Mouse (Mus musculus) stomach, embryonic 15.5 days (tissue): ENCODE measurements around the gene Rexo5. TPM values are rescaled to one million over a fixed set of nuclear protein-coding genes. Genes with fewer than 3 reads are reported as not detected.

Source experiments
- ATAC-seq: fragments of 200-750 bp; cut with Nextera tagmentation; 2 replicates; pipeline ENCODE4 v1.8.0; 2017; ENCODE audit warnings: low read depth, moderate number of reproducible peaks, moderate TSS enrichment; ENCODE audit not compliant: insufficient read depth, low FRiP score
- H3K27ac ChIP-seq: fragments of 300-500 bp; sonication (generic); 2 replicates; pipeline ENCODE4 v1.5.1; 2015; ENCODE audit warnings: mild to moderate bottlenecking, inconsistent platforms
- H3K27me3 ChIP-seq: fragments of 300-500 bp; sonication (generic); replicated peaks from 2 replicates; pipeline ENCODE4 v1.6.1; 2015; ENCODE audit warnings: inconsistent platforms
- H3K36me3 ChIP-seq: fragments of 300-500 bp; sonication (generic); 2 replicates; pipeline ENCODE4 v1.6.1; 2015; ENCODE audit warnings: inconsistent platforms
- H3K4me1 ChIP-seq: fragments of 300-500 bp; sonication (generic); 2 replicates; pipeline ENCODE4 v1.6.1; 2015; ENCODE audit warnings: inconsistent platforms
- H3K4me2 ChIP-seq: fragments of 300-500 bp; sonication (generic); 2 replicates; pipeline ENCODE4 v1.6.1; 2015; ENCODE audit warnings: mild to moderate bottlenecking, inconsistent platforms
- H3K4me3 ChIP-seq: fragments of 300-500 bp; sonication (generic); replicated peaks from 2 replicates; pipeline ENCODE4 v1.5.1; 2015; ENCODE audit warnings: inconsistent platforms
- H3K9ac ChIP-seq: fragments of 300-500 bp; sonication (generic); 2 replicates; pipeline ENCODE4 v1.6.1; 2015; ENCODE audit warnings: inconsistent platforms
- H3K9me3 ChIP-seq: fragments of 300-500 bp; sonication (generic); 2 replicates; pipeline ENCODE4 v1.6.1; 2016; ENCODE audit warnings: inconsistent platforms
- WGBS: fragments of 180-500 bp; shearing (Covaris S2); methylation state at CpG from one replicate; pipeline ENCODE4 v1.1.7; 2015; 5-methylcytosine and 5-hydroxymethylcytosine counted together
- polyA plus RNA-seq: library from polyadenylated mRNA; unstranded; fragments of >200 nt; fragmentation: Nextera tagmentation; extraction: Ambion mirVana; gene quantifications from 2 replicates; pipeline ENCODE4 v1.2.1, GENCODE M21; 2015

Gene Rexo5
- polyA plus RNA-seq, 1 experiment from 2014 or later = 20.7 TPM

GRCm38 (mm10) chr7:119862167-119862566, 68.4 kb downstream of the Rexo5 start:
- no peak overlapping the region for H3K9ac ChIP-seq

GRCm38 (mm10) chr7:119864500-119864899, 70.7 kb downstream of the Rexo5 start:
- Histone ChIP-seq H3K9ac (no peak overlapping the region), H3K4me3 (no peak overlapping the region), H3K4me1 (peaks cover 7% of the 10 kb centered on the region), H3K27me3 (no peaks in the 10 kb centered on the region), H3K9me3 (no peaks in the 10 kb centered on the region), H3K36me3 (no peaks in the 10 kb centered on the region), H3K4me2 (no peak overlapping the region), H3K27ac (no peak overlapping the region)
- WGBS = 68% methylated on average over 5 of the region's 5 CpGs
- no peak for ATAC-seq

More at GRCm38 (mm10) chr7:119862167-119862566, 68.4 kb downstream of the Rexo5 start:
- WGBS = 28% methylated on average over 1 of the region's 1 CpGs
- no peaks in the 10 kb centered on the region for H3K27me3 ChIP-seq
- H3K36me3 ChIP-seq = no peaks in the 10 kb centered on the region; the same call in 1 of the 2 replicates
- H3K4me2 ChIP-seq = no peak overlapping the region
- H3K4me1 ChIP-seq = peaks cover 7% of the 10 kb centered on the region
- no peaks in the 10 kb centered on the region for H3K9me3 ChIP-seq
- H3K4me3 ChIP-seq = no peak overlapping the region
- no peak for ATAC-seq
- peak overlapping the region; percentile 69 for H3K27ac ChIP-seq

GRCm38 (mm10) chr7:119866136-119866535, 72.3 kb downstream of the Rexo5 start:
- 35% methylated on average over 1 of the region's 1 CpGs for WGBS
- H3K4me1 ChIP-seq = peaks cover 7% of the 10 kb centered on the region
- no peak for ATAC-seq
- no peaks in the 10 kb centered on the region for H3K36me3 ChIP-seq
- no peaks in the 10 kb centered on the region for H3K27me3 ChIP-seq
- H3K4me2 ChIP-seq = no peak overlapping the region
- no peaks in the 10 kb centered on the region for H3K9me3 ChIP-seq
- no peak overlapping the region for H3K27ac ChIP-seq
- H3K9ac ChIP-seq = no peak overlapping the region
- no peak overlapping the region for H3K4me3 ChIP-seq

- WGBS = 89% methylated on average over 4 of the region's 4 CpGs
- Histone ChIP-seq H3K4me2 (no peak overlapping the region), H3K27ac (no peak overlapping the region), H3K9ac (no peak overlapping the region), H3K4me1 (no peaks in the 10 kb centered on the region), H3K4me3 (no peak overlapping the region), H3K27me3 (no peaks in the 10 kb centered on the region), H3K9me3 (no peaks in the 10 kb centered on the region), H3K36me3 (no peaks in the 10 kb centered on the region)
- no peak for ATAC-seq
These were observed 78.4 kb downstream of the Rexo5 start for GRCm38 (mm10) chr7:119872204-119872603.

- WGBS = 69% methylated on average over 2 of the region's 2 CpGs
These were observed 79.2 kb downstream of the Rexo5 start for GRCm38 (mm10) chr7:119873050-119873449.

GRCm38 (mm10) chr7:119875776-119876440, 82.1 kb downstream of the Rexo5 start:
- Histone ChIP-seq H3K4me1 (no peaks in the 10 kb centered on the region), H3K9me3 (no peaks in the 10 kb centered on the region), H3K4me2 (no peak overlapping the region), H3K9ac (no peak overlapping the region), H3K4me3 (no peak overlapping the region), H3K36me3 (0 out of 2 replicates have a peak, but pooled peaks cover 3% of the 10 kb centered on the region), H3K27me3 (no peaks in the 10 kb centered on the region), H3K27ac (no peak overlapping the region)
- no peak for ATAC-seq
- 35% methylated on average over 3 of the region's 3 CpGs for WGBS

More at GRCm38 (mm10) chr7:119873050-119873449, 79.2 kb downstream of the Rexo5 start:
- no peak overlapping the region for H3K4me2 ChIP-seq
- no peak overlapping the region for H3K9ac ChIP-seq
- H3K4me3 ChIP-seq = no peak overlapping the region
- no peak overlapping the region for H3K27ac ChIP-seq
- ATAC-seq = no peak
- no peaks in the 10 kb centered on the region for H3K4me1 ChIP-seq
- no peaks in the 10 kb centered on the region for H3K9me3 ChIP-seq
- no peaks in the 10 kb centered on the region for H3K27me3 ChIP-seq
- H3K36me3 ChIP-seq = no peaks in the 10 kb centered on the region

GRCm38 (mm10) chr7:119879171-119879570, 85.4 kb downstream of the Rexo5 start:
- H3K4me3 ChIP-seq = no peak overlapping the region
- H3K36me3 ChIP-seq = 0 out of 2 replicates have a peak, but pooled peaks cover 3% of the 10 kb centered on the region
- no peak overlapping the region for H3K4me2 ChIP-seq
- ATAC-seq = no peak
- H3K9ac ChIP-seq = no peak overlapping the region
- no peak overlapping the region for H3K27ac ChIP-seq
- no peaks in the 10 kb centered on the region for H3K9me3 ChIP-seq
- no peaks in the 10 kb centered on the region for H3K4me1 ChIP-seq
- 91% methylated on average over 4 of the region's 4 CpGs for whole genome bisulfite sequencing
- no peaks in the 10 kb centered on the region for H3K27me3 ChIP-seq

GRCm38 (mm10) chr7:119880345-119880744, 86.5 kb downstream of the Rexo5 start:
- Histone ChIP-seq H3K4me1 (no peaks in the 10 kb centered on the region), H3K36me3 (0 out of 2 replicates have a peak, but pooled peaks cover 3% of the 10 kb centered on the region), H3K9ac (no peak overlapping the region), H3K4me3 (no peak overlapping the region), H3K27me3 (no peaks in the 10 kb centered on the region), H3K27ac (no peak overlapping the region), H3K4me2 (no peak overlapping the region), H3K9me3 (no peaks in the 10 kb centered on the region)
- no peak for ATAC-seq
- 83% methylated on average over 5 of the region's 5 CpGs for WGBS

- H3K9me3 ChIP-seq = no peaks in the 10 kb centered on the region
- no peak overlapping the region for H3K4me2 ChIP-seq
- WGBS = 97% methylated on average over 2 of the region's 2 CpGs
- no peaks in the 10 kb centered on the region for H3K4me1 ChIP-seq
- ATAC-seq = no peak
- no peak overlapping the region for H3K9ac ChIP-seq
- H3K27ac ChIP-seq = no peak overlapping the region
- H3K4me3 ChIP-seq = no peak overlapping the region
- H3K36me3 ChIP-seq = 0 out of 2 replicates have a peak, but pooled peaks cover 3% of the 10 kb centered on the region
- no peaks in the 10 kb centered on the region for H3K27me3 ChIP-seq
These were observed 87.4 kb downstream of the Rexo5 start for GRCm38 (mm10) chr7:119881229-119881628.

- no peaks in the 10 kb centered on the region for H3K27me3 ChIP-seq
- H3K4me2 ChIP-seq = no peak overlapping the region
- ATAC-seq = no peak
- no peaks in the 10 kb centered on the region for H3K36me3 ChIP-seq
- WGBS = 85% methylated on average over 4 of the region's 4 CpGs
- H3K9me3 ChIP-seq = no peaks in the 10 kb centered on the region
- H3K27ac ChIP-seq = no peak overlapping the region
- H3K4me1 ChIP-seq = no peaks in the 10 kb centered on the region
- H3K9ac ChIP-seq = no peak overlapping the region
- no peak overlapping the region for H3K4me3 ChIP-seq
These were observed 94.1 kb downstream of the Rexo5 start for GRCm38 (mm10) chr7:119887887-119888286.

GRCm38 (mm10) chr7:119892198-119892597, 98.4 kb downstream of the Rexo5 start:
- 91% methylated on average over 1 of the region's 1 CpGs for WGBS
- Histone ChIP-seq H3K27ac (no peak overlapping the region), H3K27me3 (no peaks in the 10 kb centered on the region), H3K4me2 (no peak overlapping the region), H3K9me3 (no peaks in the 10 kb centered on the region), H3K9ac (no peak overlapping the region), H3K36me3 (no peaks in the 10 kb centered on the region), H3K4me1 (no peaks in the 10 kb centered on the region), H3K4me3 (no peak overlapping the region)
- no peak for ATAC-seq

GRCm38 (mm10) chr7:119892742-119893141, 98.9 kb downstream of the Rexo5 start:
- Histone ChIP-seq H3K9ac (no peak overlapping the region), H3K27ac (no peak overlapping the region), H3K4me3 (no peak overlapping the region), H3K4me2 (no peak overlapping the region), H3K27me3 (no peaks in the 10 kb centered on the region), H3K4me1 (no peaks in the 10 kb centered on the region), H3K9me3 (no peaks in the 10 kb centered on the region), H3K36me3 (no peaks in the 10 kb centered on the region)
- no peak for ATAC-seq
- 87% methylated on average over 4 of the region's 4 CpGs for WGBS
